Mouse (Mus musculus) brown adipose tissue, adult 24 weeks (tissue): ENCODE measurements around the gene Cox7a1. TPM values are rescaled to one million over a fixed set of nuclear protein-coding genes. Genes with fewer than 3 reads are reported as not detected.

Source experiments
- H3K27ac ChIP-seq: fragments of 200-500 bp; replicated peaks from 2 replicates; pipeline ENCODE4 v1.5.1; 2012; ENCODE audit warnings: low read depth, mild to moderate bottlenecking, low read length
- H3K4me1 ChIP-seq: fragments of 200-500 bp; 2 replicates; pipeline ENCODE4 v1.6.1; 2012; ENCODE audit warnings: low read length, mixed read lengths; ENCODE audit not compliant: control insufficient read depth, insufficient read depth, insufficient read length
- H3K4me3 ChIP-seq: fragments of 200-500 bp; 2 replicates; pipeline ENCODE4 v1.5.1; 2012; ENCODE audit warnings: low read depth, mild to moderate bottlenecking, low read length, moderate library complexity; ENCODE audit not compliant: insufficient read depth
- polyA plus RNA-seq: library from polyadenylated mRNA; stranded (reverse); fragments of >200 nt; gene quantifications from 2 replicates; pipeline ENCODE4 v1.2.4, GENCODE M21; 2012; ENCODE audit not compliant: missing spikeins, insufficient read depth, insufficient read length

Cox7a1 gene
- polyA plus RNA-seq, 1 experiment = 3,950 TPM

DNA sequence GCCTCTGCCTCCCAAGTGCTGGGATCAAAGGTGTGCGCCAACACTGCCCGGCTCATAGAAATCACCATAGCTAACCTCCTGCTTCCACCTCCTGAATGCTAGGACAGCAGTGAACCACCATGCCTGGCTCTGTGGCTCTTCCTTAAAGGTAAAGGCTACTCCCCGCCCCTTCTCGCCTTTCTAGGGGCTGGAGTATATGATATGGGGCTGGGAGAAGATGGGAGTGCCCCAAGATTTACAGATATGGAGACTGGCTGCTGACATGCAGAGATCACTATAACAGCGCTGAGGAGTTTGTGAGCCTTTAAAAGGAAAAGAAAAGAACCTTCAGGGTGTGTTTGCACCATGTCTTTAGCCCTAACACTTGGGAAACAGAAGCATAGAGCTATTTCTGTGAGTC, 38.3 kb downstream of the Cox7a1 start:
- Histone ChIP-seq H3K27ac (no peak overlapping the region), H3K4me1 (no peaks in the 10 kb centered on the region; the same call in 1 of the 2 replicates), H3K4me3 (no peak overlapping the region)

DNA sequence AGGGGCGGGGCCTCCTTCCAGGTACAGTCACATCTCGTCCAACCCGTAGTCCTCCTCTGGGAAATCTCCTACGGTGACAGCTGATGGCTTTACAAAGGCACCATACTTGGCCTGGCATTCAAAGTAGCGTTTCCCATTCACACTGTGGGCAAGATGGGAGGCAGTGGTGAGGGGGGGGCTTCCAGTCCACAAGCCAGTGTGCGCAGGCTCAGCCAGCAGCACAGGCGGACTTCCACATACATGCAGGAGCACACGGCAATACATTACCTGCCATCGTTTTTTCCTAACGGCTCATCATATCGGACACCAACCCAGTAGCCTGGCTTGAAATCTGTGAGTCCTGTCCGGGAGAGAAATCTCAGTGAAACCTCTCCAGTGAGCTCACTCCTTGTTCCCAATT, 40.3 kb downstream of the Cox7a1 start:
- no peak overlapping the region for H3K27ac ChIP-seq

DNA sequence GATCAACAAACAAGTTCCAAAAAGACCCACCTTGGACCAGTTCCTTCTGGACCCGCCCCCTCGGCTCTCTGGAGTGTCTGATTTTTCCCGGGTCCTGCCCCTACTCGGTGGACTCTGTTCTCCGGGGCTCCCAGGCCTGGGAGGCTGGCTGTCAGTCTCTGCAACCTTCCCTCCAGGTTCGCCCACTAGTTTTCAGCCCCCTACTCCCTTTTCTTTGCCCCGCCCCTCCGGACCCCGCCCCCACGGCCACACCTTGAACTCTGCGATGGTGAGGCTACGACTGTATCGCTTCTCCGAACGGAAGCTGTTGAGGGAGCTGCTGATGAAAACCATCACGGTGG, 47.4 kb downstream of the Cox7a1 start:
- Histone ChIP-seq H3K27ac (no peak overlapping the region), H3K4me3 (peak overlapping the region; percentile 76), H3K4me1 (peaks cover 2% of the 10 kb centered on the region; the same call in 1 of the 2 replicates)

More for the DNA sequence above, 40.3 kb downstream of the Cox7a1 start:
- Histone ChIP-seq H3K4me3 (no peak overlapping the region), H3K4me1 (no peaks in the 10 kb centered on the region; the same call in 1 of the 2 replicates)

DNA sequence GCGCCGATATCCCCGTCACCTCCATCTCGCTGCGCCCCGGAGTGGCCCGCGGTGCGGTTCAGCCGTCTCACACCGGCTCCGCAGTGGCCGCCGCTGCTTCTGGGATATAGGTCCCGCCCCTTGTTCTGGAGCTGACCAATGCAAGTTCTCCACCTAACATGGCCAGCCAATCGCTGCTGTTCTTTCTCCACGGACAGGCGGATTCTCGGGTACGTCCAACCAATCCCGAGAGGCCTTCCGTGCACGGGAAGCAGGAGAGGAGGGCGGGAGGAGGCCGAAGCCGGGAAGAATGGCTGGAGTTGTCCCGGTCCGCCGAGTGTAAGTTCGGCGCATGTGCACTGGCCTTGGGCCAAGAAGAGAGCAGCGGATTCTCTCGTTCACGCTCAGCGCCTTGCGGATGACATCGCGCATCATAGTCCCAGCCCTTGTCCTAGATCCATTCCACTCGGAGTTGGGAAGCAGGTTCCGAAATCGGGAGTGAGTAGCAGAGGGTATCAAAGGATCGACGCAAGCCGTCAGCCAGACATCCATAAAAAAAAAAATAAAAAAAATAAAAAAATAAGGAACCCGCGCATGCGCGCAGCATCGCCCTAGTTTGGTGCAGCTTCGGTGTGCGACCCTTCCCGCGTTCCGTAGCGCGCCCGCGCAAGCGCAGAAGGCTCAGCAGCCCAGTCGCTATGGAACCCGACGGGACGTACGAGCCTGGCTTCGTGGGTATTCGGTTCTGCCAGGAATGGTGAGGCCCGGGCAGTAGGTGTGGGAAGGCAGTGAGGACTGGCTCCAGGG, 47.9 kb downstream of the Cox7a1 start, which contains the start of the genes Polr2i and Tbcb:
TSS of gene Polr2i (plus strand) at position 280 of the 786 bp plus-strand sequence.
TSS of gene Tbcb (minus strand) at position 604 of the 786 bp plus-strand sequence.
- peak within 1 kb of the TSS; percentile 84 for H3K27ac ChIP-seq
- peak within 1 kb of the TSS; percentile 83 for H3K4me3 ChIP-seq
- H3K4me1 ChIP-seq = peaks cover 2% of the 10 kb centered on the region; the same call in 1 of the 2 replicates

DNA sequence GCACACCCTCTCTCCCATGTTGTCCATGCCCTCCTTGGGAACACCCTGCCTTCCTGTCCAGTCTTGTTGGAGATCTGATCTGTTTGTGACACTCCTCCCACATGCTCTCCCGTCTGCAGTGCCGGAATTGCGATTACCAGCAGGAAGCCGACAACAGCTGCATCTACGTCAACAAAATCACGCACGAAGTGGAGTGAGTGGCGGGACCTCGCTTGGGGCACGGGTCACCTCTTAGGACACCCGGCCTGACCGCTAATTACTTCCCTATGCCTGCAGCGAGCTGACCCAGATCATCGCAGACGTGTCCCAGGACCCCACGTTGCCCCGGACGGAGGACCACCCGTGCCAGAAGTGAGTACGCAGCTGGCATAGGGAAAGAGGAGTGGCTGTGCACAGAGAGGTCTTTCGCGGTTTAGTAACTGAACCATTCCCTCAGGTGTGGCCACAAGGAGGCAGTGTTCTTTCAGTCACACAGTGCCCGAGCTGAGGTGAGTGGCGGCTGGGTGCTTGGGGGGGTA, 48.7 kb downstream of the Cox7a1 start:
- peaks cover 2% of the 10 kb centered on the region; the same call in 1 of the 2 replicates for H3K4me1 ChIP-seq
- peak overlapping the region; percentile 83 for H3K4me3 ChIP-seq
- peak overlapping the region; percentile 81 for H3K27ac ChIP-seq

DNA sequence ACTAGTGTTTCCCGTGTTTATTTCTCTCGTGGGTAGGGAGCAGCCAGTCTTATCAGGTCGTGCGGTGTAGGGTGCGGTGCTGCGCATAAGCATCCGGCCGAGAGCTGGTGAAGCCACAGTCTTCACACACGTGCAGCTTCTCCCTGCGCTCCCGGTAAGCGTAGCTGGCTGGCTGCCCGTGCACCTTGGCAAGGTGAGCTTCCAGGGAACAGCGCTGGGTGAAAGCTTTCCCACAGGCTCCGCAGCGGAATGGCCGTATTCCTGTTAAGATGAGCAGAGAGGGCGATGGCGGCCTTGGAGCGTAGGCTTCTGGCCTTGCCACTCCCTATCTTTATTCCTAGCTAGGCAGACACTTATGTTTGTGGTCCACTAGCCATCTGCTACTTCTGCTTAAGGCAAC, 49.4 kb downstream of the Cox7a1 start:
- Histone ChIP-seq H3K4me3 (peak overlapping the region; percentile 1; the same call in 1 of the 2 replicates), H3K4me1 (peaks cover 2% of the 10 kb centered on the region; the same call in 1 of the 2 replicates), H3K27ac (no peak overlapping the region)

DNA sequence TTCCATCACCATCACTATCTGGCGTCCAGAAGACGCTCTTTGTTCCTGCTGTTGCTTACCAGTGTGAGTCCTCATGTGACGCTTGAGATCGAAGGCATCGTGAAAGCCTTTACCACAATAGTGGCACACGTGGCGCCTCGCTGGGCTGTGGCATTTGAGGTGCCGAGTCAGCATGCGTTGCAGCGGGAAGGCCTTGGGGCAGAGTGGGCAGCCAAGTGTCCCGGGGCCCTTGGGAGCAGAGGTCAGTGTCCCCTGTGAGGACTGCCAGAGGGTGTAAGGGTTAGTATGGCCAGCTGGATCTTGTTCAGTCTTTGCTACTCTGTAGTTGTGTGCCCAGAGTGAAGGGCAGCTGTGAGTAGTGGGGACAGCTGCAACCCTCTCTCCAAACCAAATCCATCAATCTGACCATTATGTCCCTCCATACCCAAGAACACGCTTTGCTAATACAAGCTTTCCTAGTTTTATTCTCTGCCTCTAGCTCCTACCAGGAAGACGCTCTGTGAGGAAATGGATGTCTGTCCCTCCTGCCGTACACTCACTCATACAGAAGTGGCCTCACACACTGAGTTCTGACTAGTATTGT, 50.4 kb downstream of the Cox7a1 start:
- peaks cover 2% of the 10 kb centered on the region; the same call in 1 of the 2 replicates for H3K4me1 ChIP-seq
- H3K27ac ChIP-seq = no peak overlapping the region
- H3K4me3 ChIP-seq = no peak overlapping the region

DNA sequence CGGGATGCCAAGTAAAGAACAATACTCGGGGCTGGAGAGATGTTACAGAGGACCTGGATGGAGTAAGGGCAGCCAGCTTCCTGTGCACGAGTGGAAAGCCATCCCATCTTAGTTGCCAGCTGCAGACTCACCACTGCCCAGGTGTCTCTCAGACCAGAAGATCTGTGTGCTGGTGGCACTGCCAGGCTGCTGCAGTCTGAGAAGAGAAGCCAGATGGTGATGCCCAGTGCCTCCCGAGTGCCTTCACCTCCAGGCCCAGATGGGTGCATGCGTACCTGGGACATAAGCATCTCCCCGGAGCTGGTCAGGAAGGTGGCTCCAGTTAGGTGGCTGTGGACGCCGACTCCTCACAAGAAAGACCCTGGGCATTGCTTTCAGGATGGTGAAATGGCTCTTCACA, 51.1 kb downstream of the Cox7a1 start:
- Histone ChIP-seq H3K4me3 (no peak overlapping the region), H3K27ac (no peak overlapping the region)

DNA sequence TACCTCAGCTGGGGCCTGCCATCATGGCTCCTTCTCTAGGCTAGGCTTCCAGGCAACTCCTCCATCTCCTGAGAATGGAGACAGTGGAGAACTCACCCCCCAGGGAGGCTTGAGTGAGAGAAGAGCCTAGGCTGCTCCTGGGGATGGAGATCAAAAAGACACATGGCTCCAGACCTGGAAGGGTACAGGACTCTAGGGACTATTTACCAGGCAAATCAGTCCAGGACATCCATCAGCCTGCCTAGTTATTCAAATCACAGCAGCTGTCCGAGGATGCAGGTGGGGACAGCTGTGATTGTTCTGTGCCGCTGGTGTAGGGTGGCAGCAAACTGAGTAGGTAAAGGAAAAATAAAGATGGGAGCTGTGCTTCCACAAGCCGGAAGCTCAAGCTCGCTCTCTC, 51.7 kb downstream of the Cox7a1 start, which contains the start of gene Ovol3:
TSS of gene Ovol3 (minus strand) at position 101 of the 400 bp plus-strand sequence.
- H3K4me3 ChIP-seq = no peak within 1 kb of the TSS
- H3K4me1 ChIP-seq = peaks cover 2% of the 10 kb centered on the region; the same call in 1 of the 2 replicates
- no peak within 1 kb of the TSS for H3K27ac ChIP-seq

More for the DNA sequence above, 51.1 kb downstream of the Cox7a1 start:
- peaks cover 2% of the 10 kb centered on the region; the same call in 1 of the 2 replicates for H3K4me1 ChIP-seq

Other genes with a start within 250 kb of the Cox7a1 start
- gene Zfp74, start 230.1 kb upstream of the Cox7a1 start, polyA plus RNA-seq = 5.3 and 7.3 TPM in 2 replicates
- gene Zfp568, start 200.2 kb upstream of the Cox7a1 start, polyA plus RNA-seq = 2.4 and 4.0 TPM in 2 replicates
- gene Zfp14, start 132.8 kb upstream of the Cox7a1 start, polyA plus RNA-seq = 1.9 TPM in 2 replicates
- gene Zfp82, start 111.2 kb upstream of the Cox7a1 start, polyA plus RNA-seq = 1.8 and 2.1 TPM in 2 replicates
- not detected in 2 replicates for gene Gm26920, start 93.7 kb upstream of the Cox7a1 start, polyA plus RNA-seq
- 2.4 and 2.5 TPM in 2 replicates for gene Zfp566, start 93.6 kb upstream of the Cox7a1 start, polyA plus RNA-seq
- gene Zfp260, start 89.4 kb upstream of the Cox7a1 start, polyA plus RNA-seq = 32.4 and 34.3 TPM in 2 replicates
- gene Zfp382, start 62.2 kb upstream of the Cox7a1 start, polyA plus RNA-seq = 1.1 TPM in 1 of 2 replicates, not detected in the other
- gene Zfp146, start 14.4 kb upstream of the Cox7a1 start, polyA plus RNA-seq = 17.8 and 24.3 TPM in 2 replicates
- 549 and 708 TPM in 2 replicates for gene Capns1, start 14.7 kb downstream of the Cox7a1 start, polyA plus RNA-seq
- 93.0 and 113 TPM in 2 replicates for gene Polr2i, start 47.8 kb downstream of the Cox7a1 start, polyA plus RNA-seq
- 62.8 and 71.2 TPM in 2 replicates for gene Tbcb, start 48.1 kb downstream of the Cox7a1 start, polyA plus RNA-seq
- not detected in 2 replicates for gene Ovol3, start 51.6 kb downstream of the Cox7a1 start, polyA plus RNA-seq
- gene Thap8, start 96.0 kb downstream of the Cox7a1 start, polyA plus RNA-seq = 0.83 TPM in 1 of 2 replicates, not detected in the other
- gene Wdr62, start 96.3 kb downstream of the Cox7a1 start, polyA plus RNA-seq = 3.2 and 4.6 TPM in 2 replicates
- gene Clip3, start 107.6 kb downstream of the Cox7a1 start, polyA plus RNA-seq = 4.5 and 7.3 TPM in 2 replicates
- gene Alkbh6, start 124.6 kb downstream of the Cox7a1 start, polyA plus RNA-seq = 34.7 and 38.6 TPM in 2 replicates
- not detected in 2 replicates for gene Syne4, start 130.7 kb downstream of the Cox7a1 start, polyA plus RNA-seq
- gene E130208F15Rik, start 137.6 kb downstream of the Cox7a1 start, polyA plus RNA-seq = 1.6 and 2.0 TPM in 2 replicates
- 18.1 and 22.7 TPM in 2 replicates for gene Sdhaf1, start 139.8 kb downstream of the Cox7a1 start, polyA plus RNA-seq
- gene Lrfn3, start 178.6 kb downstream of the Cox7a1 start, polyA plus RNA-seq = 0.67 and 2.4 TPM in 2 replicates
- 34.6 and 43.0 TPM in 2 replicates for gene Tyrobp, start 229.6 kb downstream of the Cox7a1 start, polyA plus RNA-seq
- gene Hcst, start 235.7 kb downstream of the Cox7a1 start, polyA plus RNA-seq = 2.5 and 2.8 TPM in 2 replicates
- gene Nfkbid, start 237.6 kb downstream of the Cox7a1 start, polyA plus RNA-seq = 0.67 and 1.6 TPM in 2 replicates